Mouse (Mus musculus): ENCODE data around the gene Gstt2.
A peak's percentile ranks its signal among the peaks of the same experiment; 100 is the strongest.

Gene Gstt2

GRCm38 (mm10) chr10:75827668-75828360 is 9.4 kb downstream of the Gstt2 start:
- DNase-seq (ENCODE audit: low read depth), result peak; percentile 83

DNA sequence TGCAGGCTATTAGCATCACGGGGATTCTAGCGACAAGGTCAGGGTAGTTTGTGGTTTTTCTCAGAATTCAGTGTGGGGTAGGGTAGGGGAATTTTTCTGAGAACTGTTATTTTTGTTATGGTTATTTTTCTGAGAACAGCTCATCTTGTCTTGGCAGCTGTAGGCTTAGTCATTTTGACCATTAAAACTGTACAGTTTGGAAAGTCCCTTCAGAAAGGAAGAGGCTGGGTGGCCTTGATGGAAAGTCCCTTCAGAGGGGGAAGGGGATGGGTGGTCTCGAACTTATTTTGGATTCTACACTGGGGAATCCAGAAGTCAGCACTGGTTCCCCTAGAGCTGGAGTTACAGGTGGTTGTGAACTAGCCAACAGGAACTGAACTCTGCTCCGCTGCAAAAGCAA is 12.7 kb downstream of the Gstt2 start:
- DNase-seq (ENCODE audit: low read depth), result no peak

GRCm38 (mm10) chr10:75823782-75824181 is 13.4 kb downstream of the Gstt2 start:
- DNase-seq (ENCODE audit: low read depth), result no peak

DNA sequence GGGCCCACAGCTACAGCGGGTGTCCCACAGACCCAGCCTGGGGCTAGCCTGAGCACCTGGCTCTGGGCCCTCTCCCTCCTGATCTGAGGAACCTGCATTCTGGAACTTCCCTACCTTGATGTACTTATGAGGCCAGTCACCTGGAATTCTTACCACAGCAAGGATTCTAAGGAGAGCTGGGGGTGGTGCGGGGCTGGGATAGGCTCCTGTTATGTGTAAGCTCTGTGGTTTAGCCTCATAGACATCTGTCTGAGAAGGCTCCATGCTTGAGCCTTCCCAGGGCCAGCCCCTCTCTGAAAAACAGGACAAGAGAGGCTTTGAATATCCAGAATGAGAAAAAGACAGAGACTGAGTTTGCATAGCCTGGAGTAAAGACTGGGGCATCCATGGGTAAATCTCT is 14.8 kb downstream of the Gstt2 start, which contains the start of gene Gstt4:
Gstt4 (minus strand) TSS at position 101 of the 400 bp plus-strand sequence.
- no peak for DNase-seq (ENCODE audit: low read depth)

GRCm38 (mm10) chr10:75819882-75820281 is 17.3 kb downstream of the Gstt2 start:
- no peak for DNase-seq (ENCODE audit: low read depth)

GRCm38 (mm10) chr10:75818641-75819040 is 18.6 kb downstream of the Gstt2 start:
- no peak for DNase-seq (ENCODE audit: low read depth)

GRCm38 (mm10) chr10:75804217-75804616 is 33.0 kb downstream of the Gstt2 start:
- DNase-seq (ENCODE audit: low read depth), result no peak

DNA sequence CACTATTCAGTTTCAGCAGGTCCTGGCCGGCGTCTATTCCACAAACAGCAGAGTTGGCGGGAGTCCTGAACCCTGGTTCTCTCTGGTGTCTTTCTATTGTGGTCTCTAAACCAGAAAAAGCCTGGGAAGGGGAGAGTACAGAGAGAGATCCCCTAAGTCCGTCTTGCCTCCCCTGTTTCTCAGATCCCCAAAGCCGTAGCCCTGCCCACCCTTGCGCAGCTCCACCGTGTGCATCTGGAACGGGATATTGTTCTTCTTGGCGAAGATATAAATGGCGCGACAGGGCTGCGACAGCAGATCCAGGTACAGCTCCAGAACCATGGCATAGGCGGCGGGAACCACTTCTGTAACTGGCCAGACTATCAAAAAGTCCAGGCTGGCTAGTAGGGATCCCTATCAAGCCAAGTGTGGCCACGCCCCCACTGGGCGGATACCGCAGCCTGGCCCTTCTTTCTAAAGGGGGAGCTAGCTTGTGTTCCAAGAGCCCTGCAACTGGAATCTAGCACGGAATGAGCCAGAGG is 39.0 kb downstream of the Gstt2 start, which contains the start of gene Gstt1:
Gstt1 (minus strand) TSS at position 409 of the 521 bp plus-strand sequence.
- no peak for DNase-seq (ENCODE audit: low read depth)

DNA sequence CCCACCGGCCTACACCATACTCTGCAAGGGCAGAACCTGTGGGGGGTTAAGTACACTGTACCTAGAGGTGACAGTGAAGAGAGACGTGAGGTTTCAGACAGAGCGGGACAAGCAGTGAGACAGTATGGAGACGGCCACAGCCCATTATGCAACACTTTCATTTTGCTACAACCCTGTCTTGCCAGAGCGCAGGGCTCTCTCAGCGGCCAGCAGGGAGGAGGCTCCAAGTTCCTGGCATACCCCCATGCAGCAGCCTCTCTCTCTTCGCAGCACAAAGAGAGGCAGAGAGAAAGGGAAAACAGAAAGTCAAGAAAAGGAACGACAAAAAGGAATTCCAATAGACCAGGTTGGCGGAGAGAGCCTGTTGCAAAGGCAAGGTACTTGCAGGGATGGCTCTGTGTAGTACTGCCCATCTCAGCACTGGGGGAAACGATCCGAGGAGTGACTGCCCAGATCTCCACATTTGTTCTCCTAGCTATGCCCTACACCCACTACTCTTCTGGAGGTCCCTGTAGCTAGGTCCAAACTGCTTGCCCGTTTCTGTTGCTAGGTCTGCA is 39.5 kb downstream of the Gstt2 start:
- DNase-seq (ENCODE audit: low read depth), result peak; percentile 28

DNA sequence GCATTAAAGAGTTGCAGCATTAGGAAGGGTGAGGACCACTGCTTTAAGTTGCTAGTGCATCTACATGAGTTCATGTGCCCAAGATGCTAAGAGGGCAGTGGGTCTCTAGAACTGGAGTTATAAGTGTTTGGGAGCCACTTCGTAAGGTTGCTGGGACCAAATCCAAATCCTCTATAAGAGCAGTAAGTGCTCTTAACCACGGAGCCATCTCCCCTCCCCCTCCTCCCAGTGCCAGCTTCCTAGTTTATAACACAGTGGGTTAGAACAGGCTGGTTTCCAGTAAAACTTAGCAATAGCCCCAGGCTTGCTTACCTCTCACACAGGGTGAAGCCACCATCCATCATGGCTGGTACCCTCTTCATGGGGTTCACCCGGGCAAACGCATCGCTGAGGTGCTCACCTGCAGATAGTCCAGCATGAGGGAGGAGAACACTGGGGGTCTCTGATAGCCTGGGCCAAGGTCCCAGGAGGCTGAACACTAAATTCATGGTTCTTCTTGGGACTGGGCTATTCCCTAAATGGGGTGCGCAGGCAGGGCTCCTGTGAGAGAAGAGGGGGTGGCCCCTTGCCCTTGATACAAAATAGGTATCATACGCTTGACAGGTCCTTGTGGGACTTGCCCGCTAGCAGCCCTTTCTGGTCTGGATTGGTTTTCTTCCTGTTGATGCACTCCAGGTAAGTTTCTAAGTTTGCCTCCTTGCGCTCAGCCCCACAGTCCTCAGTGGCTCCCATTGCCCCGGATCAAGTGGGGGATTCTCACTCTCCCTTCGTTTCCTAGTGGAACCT is 40.3 kb downstream of the Gstt2 start:
- DNase-seq (ENCODE audit: low read depth), result no peak

- peak; percentile 9 for DNase-seq (ENCODE audit: low read depth)
These were observed 42.3 kb downstream of the Gstt2 start for GRCm38 (mm10) chr10:75794880-75795279.

GRCm38 (mm10) chr10:75790773-75791172 is 46.5 kb downstream of the Gstt2 start:
- no peak for DNase-seq (ENCODE audit: low read depth)

DNA sequence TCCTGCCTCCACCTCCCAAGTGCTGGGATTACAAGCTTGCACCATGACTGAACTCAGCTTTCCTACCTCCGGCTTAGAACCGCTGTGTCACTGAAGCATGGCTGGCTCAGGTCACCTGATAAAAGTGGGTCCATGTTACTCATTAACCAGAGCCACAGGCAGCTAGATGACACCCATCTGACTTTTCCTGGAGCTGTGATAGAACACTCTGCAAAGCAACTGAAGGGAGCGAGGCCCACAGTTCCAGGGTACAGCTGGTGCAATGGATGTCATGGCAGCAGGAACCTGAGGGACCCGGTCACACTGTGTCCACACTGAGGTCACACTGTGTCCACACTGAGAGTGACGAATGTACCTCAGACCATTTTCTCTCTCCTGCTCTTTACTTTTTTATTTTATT is 47.4 kb downstream of the Gstt2 start:
- DNase-seq (ENCODE audit: low read depth), result no peak

DNA sequence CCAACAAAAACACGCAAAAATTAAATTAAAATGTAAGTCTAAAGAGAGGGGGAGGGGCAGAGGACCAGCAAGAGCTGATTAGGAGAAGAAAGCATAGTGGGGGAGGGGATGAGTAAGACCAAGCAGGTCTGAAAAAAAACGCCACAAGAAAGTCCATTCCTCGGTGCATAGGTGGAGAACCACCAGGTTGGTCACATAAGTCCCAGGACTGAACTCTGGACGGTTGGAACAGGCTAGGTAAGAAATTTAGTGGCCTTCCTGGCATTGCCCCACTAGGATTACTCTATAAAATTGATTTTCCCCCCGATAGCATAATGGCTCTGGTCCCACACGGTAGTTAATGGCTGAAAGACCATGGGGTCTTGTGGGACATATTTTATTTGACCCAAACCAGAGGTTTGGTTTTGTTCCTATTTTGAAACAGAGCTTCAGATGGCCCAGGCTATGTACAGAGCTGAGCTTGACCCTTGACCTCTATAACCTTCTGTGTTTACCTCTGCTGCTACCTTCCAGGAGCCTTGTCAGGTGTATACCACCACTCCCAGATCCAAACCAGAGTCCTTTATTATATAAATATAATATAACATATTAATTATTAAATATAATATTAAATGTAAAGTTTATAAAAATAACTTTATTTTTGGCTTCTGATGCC is 48.0 kb downstream of the Gstt2 start:
- no peak for DNase-seq (ENCODE audit: low read depth)

GRCm38 (mm10) chr10:75788277-75788676 is 48.9 kb downstream of the Gstt2 start:
- DNase-seq (ENCODE audit: low read depth), result no peak

DNA sequence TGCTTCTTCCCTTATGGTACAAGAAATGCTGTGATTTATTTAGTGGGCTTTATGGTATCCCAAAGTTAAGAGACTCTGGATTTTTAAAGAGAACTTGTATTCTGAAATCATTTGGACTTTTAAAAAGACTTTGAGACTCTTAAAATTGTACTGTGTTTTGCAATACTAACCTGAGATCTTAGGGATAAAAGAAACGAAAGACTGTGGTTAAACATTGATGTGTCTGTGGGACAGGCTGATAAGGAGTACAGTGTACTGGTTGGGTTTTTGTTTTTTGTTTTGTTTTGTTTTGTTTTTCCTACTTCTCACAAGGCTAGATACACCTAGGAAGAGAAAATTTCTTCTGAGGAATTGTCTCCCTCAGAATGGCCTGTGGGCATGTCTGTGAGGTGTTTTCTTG is 51.8 kb downstream of the Gstt2 start:
- no peak for DNase-seq (ENCODE audit: low read depth)

Measured in fibroblast of lung, adult 2 months (primary cell).